Mouse (Mus musculus) B cell, adult 67 days (primary cell): Measurements from ENCODE around the gene Serinc5. TPM values are rescaled to one million over a fixed set of nuclear protein-coding genes. Genes with fewer than 3 reads are reported as not detected.

Source experiments
- total RNA-seq, 2 experiments: library from RNA; stranded (reverse); gene quantifications; 4 replicates each; pipeline ENCODE4 v1.2.4; 2023

Serinc5 gene
- 10 to 100 TPM; 36.7 to 42.8 TPM for total RNA-seq

GRCm38 (mm10) chr13:92610311-92611221 lies at the start of gene Serinc5:
TSS of gene Serinc5 (plus strand) at chr13:92611091.

GRCm38 (mm10) chr13:92576072-92576471 lies 34.8 kb upstream of the Serinc5 start, which contains the start of gene Spz1:
TSS of gene Spz1 (minus strand) at chr13:92576172.

Other genes with a start within 250 kb of the Serinc5 start
- under 1 TPM in 1 of 2 experiments, not detected in 1; 0.78 TPM for gene Ankrd34b, start 185.2 kb upstream of the Serinc5 start, total RNA-seq
- 1 to 10 TPM; 2.3 to 3.5 TPM for gene Fam151b, start 127.1 kb upstream of the Serinc5 start, total RNA-seq
- gene Zfyve16, start 80.2 kb upstream of the Serinc5 start, total RNA-seq = 10 to 100 TPM; 23.4 to 29.1 TPM
- gene Spz1, start 34.9 kb upstream of the Serinc5 start, total RNA-seq = not detected
- gene Thbs4, start 183.7 kb downstream of the Serinc5 start, total RNA-seq = not detected
- 10 to 100 TPM; 18.2 to 19.2 TPM for gene Mtx3, start 233.7 kb downstream of the Serinc5 start, total RNA-seq